Mouse (Mus musculus) embryonic fibroblast, embryonic 13.5 days (primary cell): Measurements from ENCODE around the gene Nrg3.

Experiments
- CTCF ChIP-seq: IDR thresholded peaks from 2 replicates; pipeline ENCODE4 v1.5.1; 2011; ENCODE audit warnings: mild to moderate bottlenecking, control low read depth, low read length, moderate library complexity, borderline replicate concordance; ENCODE audit not compliant: insufficient read depth
- POLR2A ChIP-seq: IDR thresholded peaks from 2 replicates; pipeline ENCODE4 v1.6.1; 2011; ENCODE audit warnings: low read depth, mild to moderate bottlenecking, control low read depth, low read length, moderate library complexity

- TF ChIP-seq CTCF = no peak
- no peak for TF ChIP-seq POLR2A
Observed at GRCm38 (mm10) chr14:39508956-39509355, 36.1 kb upstream of the Nrg3 start.
